Mouse (Mus musculus): ENCODE data around the gene Kcnab2.

Gene Kcnab2

GRCm38 (mm10) chr4:152477466-152478223 is at the start of gene Kcnab2:
Gene Kcnab2, minus strand, starts transcription at chr4:152477871.
- DNase-seq (ENCODE audit: low read depth) = peak; percentile 100

GRCm38 (mm10) chr4:152520083-152520482 is 42.4 kb upstream of the Kcnab2 start:
- peak; percentile 76 for DNase-seq (ENCODE audit: low read depth)

GRCm38 (mm10) chr4:152519106-152519505 is 41.4 kb upstream of the Kcnab2 start:
- peak; percentile 43 for DNase-seq (ENCODE audit: low read depth)

- DNase-seq (ENCODE audit: low read depth) = no peak
Observed at GRCm38 (mm10) chr4:152514884-152515283, 37.2 kb upstream of the Kcnab2 start.

- no peak for DNase-seq (ENCODE audit: low read depth)
Observed at GRCm38 (mm10) chr4:152512221-152512925, 34.7 kb upstream of the Kcnab2 start.

GRCm38 (mm10) chr4:152494360-152494879 is 16.7 kb upstream of the Kcnab2 start:
- DNase-seq (ENCODE audit: low read depth) = no peak

- peak; percentile 88 for DNase-seq (ENCODE audit: low read depth)
Observed at GRCm38 (mm10) chr4:152491250-152491899, 13.7 kb upstream of the Kcnab2 start.

- DNase-seq (ENCODE audit: low read depth) = no peak
Observed at GRCm38 (mm10) chr4:152490311-152490710, 12.6 kb upstream of the Kcnab2 start.

GRCm38 (mm10) chr4:152488046-152488445 is 10.4 kb upstream of the Kcnab2 start:
- no peak for DNase-seq (ENCODE audit: low read depth)

- no peak for DNase-seq (ENCODE audit: low read depth)
Observed at GRCm38 (mm10) chr4:152480426-152480825, 2.8 kb upstream of the Kcnab2 start.

GRCm38 (mm10) chr4:152478224-152478567 is 525 bp upstream of the Kcnab2 start:
- no peak for DNase-seq (ENCODE audit: low read depth)

GRCm38 (mm10) chr4:152477106-152477465 is 585 bp downstream of the Kcnab2 start:
- DNase-seq (ENCODE audit: low read depth) = no peak

- no peak for DNase-seq (ENCODE audit: low read depth)
Observed at GRCm38 (mm10) chr4:152476427-152477023, 1.1 kb downstream of the Kcnab2 start, which contains the start of gene Nphp4. Gene Nphp4, plus strand, starts transcription at chr4:152476706.

- no peak for DNase-seq (ENCODE audit: low read depth)
Observed at GRCm38 (mm10) chr4:152475941-152476340, 1.7 kb downstream of the Kcnab2 start.

GRCm38 (mm10) chr4:152467951-152468350 is 9.7 kb downstream of the Kcnab2 start:
- no peak for DNase-seq (ENCODE audit: low read depth)

- no peak for DNase-seq (ENCODE audit: low read depth)
Observed at GRCm38 (mm10) chr4:152466601-152467000, 11.1 kb downstream of the Kcnab2 start.

- DNase-seq (ENCODE audit: low read depth) = no peak
Observed at GRCm38 (mm10) chr4:152465116-152465515, 12.6 kb downstream of the Kcnab2 start.

- no peak for DNase-seq (ENCODE audit: low read depth)
Observed at GRCm38 (mm10) chr4:152463147-152463546, 14.5 kb downstream of the Kcnab2 start.

GRCm38 (mm10) chr4:152462516-152462915 is 15.2 kb downstream of the Kcnab2 start:
- no peak for DNase-seq (ENCODE audit: low read depth)

GRCm38 (mm10) chr4:152457673-152458072 is 20.0 kb downstream of the Kcnab2 start:
- DNase-seq (ENCODE audit: low read depth) = no peak

GRCm38 (mm10) chr4:152456609-152457008 is 21.1 kb downstream of the Kcnab2 start:
- DNase-seq (ENCODE audit: low read depth) = no peak

GRCm38 (mm10) chr4:152454153-152454552 is 23.5 kb downstream of the Kcnab2 start:
- DNase-seq (ENCODE audit: low read depth) = no peak

Data from induced T-regulatory cell, adult 2 months (primary cell).